Mouse (Mus musculus): ENCODE results near the gene Lats1. TPM values are rescaled to one million over a fixed set of nuclear protein-coding genes. Genes with fewer than 3 reads are reported as not detected.

Gene Lats1
- polyA plus RNA-seq, 1 experiment from 2014 or later: 15.4 TPM

DNA sequence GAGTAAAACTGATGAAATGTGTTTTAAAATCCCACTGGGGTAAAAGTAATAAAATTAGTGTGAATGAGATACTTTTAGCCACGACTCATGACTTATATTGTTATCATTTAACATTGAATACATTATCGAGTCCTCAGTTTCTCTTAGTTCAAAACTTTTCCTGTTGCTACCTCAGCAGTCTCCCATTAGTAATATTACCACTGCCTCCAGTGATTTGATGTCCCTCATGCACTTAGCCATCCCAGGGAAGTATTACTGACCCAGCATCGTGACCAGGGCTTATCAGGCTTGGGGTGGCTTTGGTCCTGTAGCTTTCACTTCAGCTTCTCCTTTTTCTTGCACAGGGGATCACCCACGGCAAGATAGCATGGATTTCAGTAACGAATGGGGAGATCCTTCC, 29.1 kb downstream of the Lats1 start:
- Histone ChIP-seq H3K27ac (ENCODE audit: low read depth, low read length) (no peak overlapping the region), H3K36me3 (ENCODE audit: control insufficient read depth, insufficient read depth, low read length) (peaks cover 18% of the 10 kb centered on the region; the same call in 1 of the 2 replicates), H3K9ac (ENCODE audit: low read length) (no peak overlapping the region), H3K9me3 (ENCODE audit: control insufficient read depth, low read length) (no peaks in the 10 kb centered on the region), H3K4me1 (ENCODE audit: control insufficient read depth, insufficient read depth, low read length) (no peaks in the 10 kb centered on the region), H3K27me3 (ENCODE audit: control insufficient read depth, insufficient read depth, low read length) (no peaks in the 10 kb centered on the region), H3K4me3 (ENCODE audit: low read depth, low read length) (no peak overlapping the region), H3K4me2 (no peak overlapping the region)
- DNase-seq (ENCODE audit: low spot score, missing footprints) (peak; percentile 72), ATAC-seq (ENCODE audit: low FRiP score) (no peak)
- WGBS: 91% methylated on average over 5 of the region's 5 CpGs

DNA sequence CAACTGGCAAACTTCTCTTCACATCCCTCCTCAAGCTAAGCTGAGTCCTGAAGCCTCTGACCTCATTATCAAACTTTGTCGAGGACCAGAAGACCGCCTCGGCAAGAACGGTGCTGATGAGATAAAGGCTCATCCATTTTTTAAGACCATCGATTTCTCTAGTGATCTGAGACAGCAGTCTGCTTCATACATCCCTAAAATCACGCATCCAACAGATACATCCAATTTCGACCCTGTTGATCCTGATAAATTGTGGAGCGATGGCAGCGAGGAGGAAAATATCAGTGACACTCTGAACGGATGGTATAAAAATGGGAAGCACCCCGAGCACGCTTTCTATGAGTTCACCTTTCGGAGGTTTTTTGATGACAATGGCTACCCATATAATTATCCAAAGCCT, 31.5 kb downstream of the Lats1 start:
- Histone ChIP-seq H3K9ac (ENCODE audit: low read length) (no peak overlapping the region), H3K4me1 (ENCODE audit: control insufficient read depth, insufficient read depth, low read length) (no peaks in the 10 kb centered on the region), H3K27me3 (ENCODE audit: control insufficient read depth, insufficient read depth, low read length) (no peaks in the 10 kb centered on the region), H3K27ac (ENCODE audit: low read depth, low read length) (no peak overlapping the region), H3K36me3 (ENCODE audit: control insufficient read depth, insufficient read depth, low read length) (peaks cover 18% of the 10 kb centered on the region; the same call in 1 of the 2 replicates), H3K9me3 (ENCODE audit: control insufficient read depth, low read length) (no peaks in the 10 kb centered on the region), H3K4me3 (ENCODE audit: low read depth, low read length) (no peak overlapping the region), H3K4me2 (no peak overlapping the region)
- ATAC-seq (ENCODE audit: low FRiP score) (no peak), DNase-seq (ENCODE audit: low spot score, missing footprints) (peak; percentile 80)
- WGBS: 96% methylated on average over 13 of the region's 13 CpGs

DNA sequence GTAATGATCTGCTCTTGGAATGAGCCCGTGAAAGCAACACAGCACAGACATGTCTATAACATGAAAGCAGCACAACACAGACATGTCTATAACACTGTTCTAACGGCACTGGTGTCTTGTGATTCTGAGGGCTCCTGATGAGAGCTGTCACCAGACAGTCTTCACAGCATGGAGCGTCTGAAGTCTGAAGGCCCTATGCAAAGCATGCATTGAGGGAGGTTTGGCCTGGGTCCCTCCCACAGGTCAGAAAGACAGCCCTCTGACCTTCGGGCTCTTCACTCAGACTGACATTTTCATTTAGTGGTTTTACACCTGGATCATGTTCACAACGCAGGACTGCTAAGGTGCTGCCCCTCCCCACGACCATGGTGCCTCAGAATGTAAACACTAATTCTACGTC, 34.0 kb downstream of the Lats1 start:
- Histone ChIP-seq H3K9me3 (ENCODE audit: control insufficient read depth, low read length) (no peaks in the 10 kb centered on the region), H3K27ac (ENCODE audit: low read depth, low read length) (no peak overlapping the region), H3K4me2 (no peak overlapping the region), H3K4me1 (ENCODE audit: control insufficient read depth, insufficient read depth, low read length) (no peaks in the 10 kb centered on the region), H3K9ac (ENCODE audit: low read length) (no peak overlapping the region), H3K36me3 (ENCODE audit: control insufficient read depth, insufficient read depth, low read length) (peaks cover 15% of the 10 kb centered on the region; the same call in 1 of the 2 replicates), H3K4me3 (ENCODE audit: low read depth, low read length) (no peak overlapping the region), H3K27me3 (ENCODE audit: control insufficient read depth, insufficient read depth, low read length) (no peaks in the 10 kb centered on the region)
- ATAC-seq (ENCODE audit: low FRiP score) (no peak), DNase-seq (ENCODE audit: low spot score, missing footprints) (peak; percentile 80)
- WGBS: 76% methylated on average over 7 of the region's 7 CpGs

DNA sequence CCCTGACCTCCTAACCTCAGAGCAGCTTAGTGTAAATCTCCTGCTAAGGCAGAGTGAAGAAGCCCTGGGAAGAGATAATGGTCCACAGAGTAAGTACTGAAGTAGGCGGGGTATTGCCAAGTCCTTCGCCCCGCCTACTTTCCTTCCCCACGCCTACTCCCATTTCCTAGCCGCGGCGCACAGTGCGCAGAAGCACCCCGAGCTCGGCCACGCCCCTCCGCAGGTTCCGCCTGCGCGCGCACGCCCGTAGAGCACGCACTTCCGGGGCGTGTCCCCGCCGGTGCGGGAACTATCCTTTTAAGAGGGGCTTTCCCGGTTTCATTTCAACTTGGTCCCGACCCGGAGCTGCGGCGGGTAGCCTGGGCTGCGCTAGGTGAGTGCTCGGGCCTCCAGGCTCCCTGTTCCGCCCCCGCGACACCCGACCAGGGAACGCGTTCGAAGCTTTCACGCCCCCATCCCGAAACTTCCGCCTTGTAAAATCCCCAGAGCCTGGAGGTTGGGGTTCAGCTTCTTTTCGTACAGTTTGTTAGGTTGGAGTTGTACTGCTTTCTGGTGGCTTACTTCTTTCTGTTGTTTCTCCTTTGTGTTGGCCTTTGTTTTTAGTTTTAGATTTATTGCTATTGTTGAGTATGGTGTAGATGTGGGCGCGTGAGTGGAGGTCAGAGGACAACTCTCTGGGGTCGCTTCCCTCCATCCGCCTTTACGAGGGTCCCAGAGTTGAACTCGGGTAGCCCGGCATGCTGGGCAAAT, 44.9 kb downstream of the Lats1 start, which contains the start of gene Katna1:
Katna1 (plus strand) TSS at position 250 of the 750 bp plus-strand sequence.
- H3K9me3 ChIP-seq (ENCODE audit: control insufficient read depth, low read length): no peaks in the 10 kb centered on the region
- no peaks in the 10 kb centered on the region for H3K36me3 ChIP-seq (ENCODE audit: control insufficient read depth, insufficient read depth, low read length)
- no peak within 1 kb of the TSS for H3K27ac ChIP-seq (ENCODE audit: low read depth, low read length)
- peak within 1 kb of the TSS; percentile 82 for H3K4me3 ChIP-seq (ENCODE audit: low read depth, low read length)
- H3K4me1 ChIP-seq (ENCODE audit: control insufficient read depth, insufficient read depth, low read length): peaks cover 3% of the 10 kb centered on the region
- under 1% methylated on average over 49 of the region's 49 CpGs for WGBS
- peak within 1 kb of the TSS; percentile 78 for H3K9ac ChIP-seq (ENCODE audit: low read length)
- H3K4me2 ChIP-seq: peak within 1 kb of the TSS; percentile 87
- H3K27me3 ChIP-seq (ENCODE audit: control insufficient read depth, insufficient read depth, low read length): no peaks in the 10 kb centered on the region
- ATAC-seq (ENCODE audit: low FRiP score) (peak; percentile 98), DNase-seq (ENCODE audit: low spot score, missing footprints) (peak; percentile 99)

GRCm38 (mm10) chr10:7726501-7726812, 45.4 kb downstream of the Lats1 start:
- ATAC-seq (ENCODE audit: low FRiP score) (no peak), DNase-seq (ENCODE audit: low spot score, missing footprints) (peak; percentile 85)
- no peaks in the 10 kb centered on the region for H3K36me3 ChIP-seq (ENCODE audit: control insufficient read depth, insufficient read depth, low read length)
- H3K4me2 ChIP-seq: peak overlapping the region; percentile 87
- H3K9me3 ChIP-seq (ENCODE audit: control insufficient read depth, low read length): no peaks in the 10 kb centered on the region
- H3K27ac ChIP-seq (ENCODE audit: low read depth, low read length): no peak overlapping the region
- peaks cover 3% of the 10 kb centered on the region for H3K4me1 ChIP-seq (ENCODE audit: control insufficient read depth, insufficient read depth, low read length)
- H3K4me3 ChIP-seq (ENCODE audit: low read depth, low read length): peak overlapping the region; percentile 82
- H3K27me3 ChIP-seq (ENCODE audit: control insufficient read depth, insufficient read depth, low read length): no peaks in the 10 kb centered on the region
- 0% methylated on average over 8 of the region's 8 CpGs for WGBS
- H3K9ac ChIP-seq (ENCODE audit: low read length): peak overlapping the region; percentile 78

DNA sequence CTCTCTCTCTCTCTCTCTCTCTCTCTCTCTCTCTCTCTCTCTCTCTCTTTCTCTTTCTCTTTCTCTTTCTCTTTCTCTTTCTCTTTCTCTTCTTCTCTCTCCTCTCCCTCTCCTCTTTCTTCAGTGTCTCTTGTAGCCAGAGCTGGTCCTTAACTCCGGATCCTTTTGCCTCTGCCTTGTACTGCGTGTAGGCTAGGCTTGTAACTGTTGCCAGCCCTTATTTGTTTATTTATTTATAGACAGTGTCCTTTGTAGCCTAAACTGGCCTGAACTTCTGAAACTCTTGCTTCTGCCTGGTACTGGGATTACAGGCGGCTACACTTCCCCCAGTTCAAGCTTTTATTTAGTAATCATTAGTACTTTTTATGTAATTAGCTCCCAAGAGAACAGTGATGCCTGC, 46.0 kb downstream of the Lats1 start:
- Histone ChIP-seq H3K36me3 (ENCODE audit: control insufficient read depth, insufficient read depth, low read length) (no peaks in the 10 kb centered on the region), H3K9ac (ENCODE audit: low read length) (peak overlapping the region; percentile 39; the same call in 1 of the 2 replicates), H3K9me3 (ENCODE audit: control insufficient read depth, low read length) (no peaks in the 10 kb centered on the region), H3K4me3 (ENCODE audit: low read depth, low read length) (peak overlapping the region; percentile 82; the same call in 1 of the 2 replicates), H3K27me3 (ENCODE audit: control insufficient read depth, insufficient read depth, low read length) (no peaks in the 10 kb centered on the region), H3K4me2 (peak overlapping the region; percentile 87), H3K4me1 (ENCODE audit: control insufficient read depth, insufficient read depth, low read length) (peaks cover 3% of the 10 kb centered on the region), H3K27ac (ENCODE audit: low read depth, low read length) (no peak overlapping the region)
- 30% methylated on average over 3 of the region's 3 CpGs for WGBS
- no peak for ATAC-seq (ENCODE audit: low FRiP score)
- DNase-seq (ENCODE audit: low spot score, missing footprints): peak; percentile 2

DNA sequence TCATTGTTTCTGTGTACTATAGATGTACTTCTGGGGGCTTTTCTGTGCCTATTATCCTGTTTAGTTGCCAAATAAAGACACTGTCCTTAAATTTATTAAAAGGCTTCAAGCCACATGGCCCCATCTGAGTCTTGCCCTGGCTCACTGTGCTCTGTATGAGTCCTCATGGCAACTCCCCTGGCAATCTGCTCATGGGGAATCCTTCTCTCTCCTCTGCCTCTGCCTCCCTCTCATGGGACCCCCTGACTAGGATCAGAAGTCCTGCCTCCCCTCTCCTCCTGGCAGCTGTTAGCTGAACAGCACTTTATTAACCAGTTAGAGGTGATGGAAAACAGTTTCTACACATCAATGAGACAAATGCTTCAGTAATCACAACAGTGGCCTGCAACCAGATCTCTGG, 50.6 kb downstream of the Lats1 start:
- Histone ChIP-seq H3K36me3 (ENCODE audit: control insufficient read depth, insufficient read depth, low read length) (no peaks in the 10 kb centered on the region), H3K27me3 (ENCODE audit: control insufficient read depth, insufficient read depth, low read length) (no peaks in the 10 kb centered on the region), H3K27ac (ENCODE audit: low read depth, low read length) (no peak overlapping the region), H3K4me1 (ENCODE audit: control insufficient read depth, insufficient read depth, low read length) (peaks cover 3% of the 10 kb centered on the region), H3K4me2 (no peak overlapping the region), H3K4me3 (ENCODE audit: low read depth, low read length) (no peak overlapping the region), H3K9ac (ENCODE audit: low read length) (no peak overlapping the region), H3K9me3 (ENCODE audit: control insufficient read depth, low read length) (no peaks in the 10 kb centered on the region)
- no peak for ATAC-seq (ENCODE audit: low FRiP score)
- DNase-seq (ENCODE audit: low spot score, missing footprints): no peak

- Histone ChIP-seq H3K4me1 (ENCODE audit: control insufficient read depth, insufficient read depth, low read length) (no peaks in the 10 kb centered on the region), H3K9me3 (ENCODE audit: control insufficient read depth, low read length) (no peaks in the 10 kb centered on the region), H3K36me3 (ENCODE audit: control insufficient read depth, insufficient read depth, low read length) (no peaks in the 10 kb centered on the region), H3K9ac (ENCODE audit: low read length) (no peak overlapping the region), H3K27ac (ENCODE audit: low read depth, low read length) (no peak overlapping the region), H3K27me3 (ENCODE audit: control insufficient read depth, insufficient read depth, low read length) (no peaks in the 10 kb centered on the region), H3K4me3 (ENCODE audit: low read depth, low read length) (no peak overlapping the region), H3K4me2 (no peak overlapping the region)
- DNase-seq (ENCODE audit: low spot score, missing footprints) (no peak), ATAC-seq (ENCODE audit: low FRiP score) (no peak)
Measured at GRCm38 (mm10) chr10:7737122-7737521, 56.1 kb downstream of the Lats1 start.

- Histone ChIP-seq H3K36me3 (ENCODE audit: control insufficient read depth, insufficient read depth, low read length) (0 out of 2 replicates have a peak, but pooled peaks cover 2% of the 10 kb centered on the region), H3K27ac (ENCODE audit: low read depth, low read length) (no peak overlapping the region), H3K4me2 (no peak overlapping the region), H3K4me3 (ENCODE audit: low read depth, low read length) (no peak overlapping the region), H3K9me3 (ENCODE audit: control insufficient read depth, low read length) (no peaks in the 10 kb centered on the region), H3K4me1 (ENCODE audit: control insufficient read depth, insufficient read depth, low read length) (no peaks in the 10 kb centered on the region), H3K9ac (ENCODE audit: low read length) (no peak overlapping the region), H3K27me3 (ENCODE audit: control insufficient read depth, insufficient read depth, low read length) (no peaks in the 10 kb centered on the region)
- 82% methylated on average over 3 of the region's 3 CpGs for WGBS
- DNase-seq (ENCODE audit: low spot score, missing footprints) (no peak), ATAC-seq (ENCODE audit: low FRiP score) (no peak)
Measured at GRCm38 (mm10) chr10:7737914-7738313, 56.9 kb downstream of the Lats1 start.

All from midbrain, embryonic 11.5 days (tissue).